Mouse (Mus musculus): ENCODE data around the gene Palm2.

DNA sequence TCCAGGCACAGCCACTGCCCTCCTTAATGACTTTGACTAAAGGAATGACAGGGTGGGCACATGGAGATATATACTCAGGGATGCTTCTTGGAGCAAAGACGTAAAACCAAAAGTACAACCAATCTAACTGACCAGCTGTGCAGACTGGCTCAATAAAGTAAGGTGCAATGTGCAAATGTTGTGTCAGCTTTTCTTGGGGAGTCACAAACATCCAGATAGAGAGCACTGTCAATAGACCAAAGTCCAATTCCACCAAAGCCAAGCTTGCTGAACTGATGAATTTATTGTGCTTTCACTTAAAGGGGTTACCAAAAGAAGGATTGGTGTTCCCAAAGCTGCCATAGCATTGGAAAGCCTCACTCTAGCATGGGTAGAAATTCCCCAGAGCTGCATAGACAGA lies 77.7 kb downstream of the Palm2 start:
- no peak for TF ChIP-seq GATA1 (IDR thresholded peaks at IDR 0.05; ENCODE audit: borderline replicate concordance, low read length)
- no peak for TF ChIP-seq FLI1 (IDR thresholded peaks at IDR 0.05; ENCODE audit: low read length)
